Mouse (Mus musculus): ENCODE data around the gene Sgk1. TPM values are rescaled to one million over a fixed set of nuclear protein-coding genes. Genes with fewer than 3 reads are reported as not detected.

The Sgk1 gene
- total RNA-seq, 2 experiments from 2014 or later: 91.0 to 104 TPM

DNA sequence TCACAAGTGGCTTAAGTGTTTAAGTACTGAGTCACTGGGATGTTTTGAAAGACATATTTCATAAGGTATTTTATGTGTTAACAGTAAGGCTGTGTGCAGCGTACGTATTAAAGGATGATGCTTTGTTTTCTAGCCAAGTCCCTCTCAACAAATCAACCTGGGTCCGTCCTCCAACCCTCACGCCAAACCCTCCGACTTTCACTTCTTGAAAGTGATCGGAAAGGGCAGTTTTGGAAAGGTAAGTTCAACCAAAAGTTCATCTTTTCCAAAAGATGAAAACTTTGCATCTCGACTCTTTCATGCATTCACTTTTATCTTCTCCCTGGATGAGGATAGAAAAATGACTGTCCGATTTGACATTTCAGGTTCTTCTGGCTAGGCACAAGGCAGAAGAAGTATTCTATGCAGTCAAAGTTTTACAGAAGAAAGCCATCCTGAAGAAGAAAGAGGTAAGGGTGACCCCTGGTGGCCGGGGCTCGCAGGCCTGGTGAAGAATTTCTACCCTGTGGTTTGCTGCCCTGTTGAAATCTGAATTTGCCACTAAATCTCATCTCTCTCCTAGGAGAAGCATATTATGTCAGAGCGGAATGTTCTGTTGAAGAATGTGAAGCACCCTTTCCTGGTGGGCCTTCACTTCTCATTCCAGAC lies 113.8 kb downstream of the Sgk1 start:
- DNase-seq (ENCODE audit: low spot score in 2 of 2): peak; percentile 79 to 82

DNA sequence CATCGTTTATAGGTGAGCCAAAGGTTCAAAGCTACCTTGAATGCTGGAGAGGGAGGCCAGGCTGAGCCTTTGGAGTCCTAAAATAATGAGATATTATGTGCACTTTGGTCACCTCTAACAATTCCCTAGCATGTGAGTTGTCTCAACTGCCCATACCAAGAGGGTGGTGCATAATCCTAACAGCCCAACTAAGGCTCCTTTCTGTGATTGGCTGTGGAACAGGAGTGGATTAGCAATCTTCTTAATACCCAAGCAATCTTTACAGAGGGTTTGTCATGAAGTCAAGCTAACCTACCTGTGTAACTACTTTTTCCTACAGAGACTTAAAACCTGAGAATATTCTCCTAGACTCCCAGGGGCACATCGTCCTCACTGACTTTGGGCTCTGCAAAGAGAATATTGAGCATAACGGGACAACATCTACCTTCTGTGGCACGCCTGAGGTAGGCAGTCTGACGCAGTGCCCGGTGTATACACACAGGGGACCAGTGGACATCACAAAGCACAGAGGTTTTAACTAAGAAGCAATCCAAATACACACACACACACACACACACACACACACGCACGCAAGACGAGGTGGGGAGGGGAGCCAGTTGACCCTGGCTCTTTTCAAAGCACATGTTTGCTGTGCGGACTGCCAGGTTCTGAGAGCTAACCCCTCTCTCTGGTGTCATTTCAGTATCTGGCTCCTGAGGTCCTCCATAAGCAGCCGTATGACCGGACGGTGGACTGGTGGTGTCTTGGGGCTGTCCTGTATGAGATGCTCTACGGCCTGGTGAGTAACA lies 114.9 kb downstream of the Sgk1 start:
- DNase-seq (ENCODE audit: low spot score in 2 of 2): no peak

DNA sequence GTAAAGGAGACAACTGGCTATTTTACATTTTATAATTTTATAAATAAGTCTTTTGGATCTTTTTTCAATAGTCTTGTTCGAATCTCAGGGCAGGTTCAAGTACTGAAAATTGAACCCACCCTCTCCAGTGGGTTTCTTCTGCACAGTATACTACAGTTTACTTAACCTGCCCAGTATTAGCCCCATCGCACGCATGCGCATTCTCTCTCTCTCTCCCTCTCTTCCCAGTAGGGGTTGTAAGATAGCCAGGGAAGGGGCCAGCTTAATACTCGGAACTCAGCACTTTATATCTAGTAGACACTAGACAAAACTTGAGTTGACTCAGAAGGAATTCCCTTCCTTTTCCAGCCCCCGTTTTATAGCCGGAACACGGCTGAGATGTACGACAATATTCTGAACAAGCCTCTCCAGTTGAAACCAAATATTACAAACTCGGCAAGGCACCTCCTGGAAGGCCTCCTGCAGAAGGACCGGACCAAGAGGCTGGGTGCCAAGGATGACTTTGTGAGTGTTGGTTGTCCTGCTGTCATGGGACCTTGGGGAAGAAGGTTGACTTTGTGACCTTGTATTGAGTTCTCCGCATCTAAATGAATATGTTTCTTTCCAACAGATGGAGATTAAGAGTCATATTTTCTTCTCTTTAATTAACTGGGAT lies 115.7 kb downstream of the Sgk1 start:
- DNase-seq (ENCODE audit: low spot score in 2 of 2): no peak

DNA sequence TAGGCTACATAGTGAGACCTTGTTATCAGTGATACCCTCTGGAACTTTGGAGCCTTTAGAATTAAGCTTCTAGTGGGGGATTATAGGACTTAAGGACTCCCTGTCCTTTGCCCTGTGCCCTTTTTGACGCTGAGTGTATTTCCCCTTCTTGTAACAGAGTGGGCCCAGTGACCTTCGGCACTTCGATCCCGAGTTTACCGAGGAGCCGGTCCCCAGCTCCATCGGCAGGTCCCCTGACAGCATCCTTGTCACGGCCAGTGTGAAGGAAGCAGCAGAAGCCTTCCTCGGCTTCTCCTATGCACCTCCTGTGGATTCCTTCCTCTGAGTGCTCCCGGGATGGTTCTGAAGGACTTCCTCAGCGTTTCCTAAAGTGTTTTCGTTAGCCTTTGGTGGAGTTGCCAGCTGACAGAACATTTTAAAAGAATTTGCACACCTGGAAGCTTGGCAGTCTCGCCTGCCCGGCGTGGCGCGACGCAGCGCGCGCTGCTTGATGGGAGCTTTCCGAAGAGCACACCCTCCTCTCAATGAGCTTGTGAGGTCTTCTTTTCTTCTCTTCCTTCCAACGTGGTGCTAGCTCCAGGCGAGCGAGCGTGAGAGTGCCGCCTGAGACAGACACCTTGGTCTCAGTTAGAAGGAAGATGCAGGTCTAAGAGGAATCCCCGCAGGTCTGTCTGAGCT lies 116.7 kb downstream of the Sgk1 start:
- DNase-seq (ENCODE audit: low spot score in 2 of 2): no peak

DNA sequence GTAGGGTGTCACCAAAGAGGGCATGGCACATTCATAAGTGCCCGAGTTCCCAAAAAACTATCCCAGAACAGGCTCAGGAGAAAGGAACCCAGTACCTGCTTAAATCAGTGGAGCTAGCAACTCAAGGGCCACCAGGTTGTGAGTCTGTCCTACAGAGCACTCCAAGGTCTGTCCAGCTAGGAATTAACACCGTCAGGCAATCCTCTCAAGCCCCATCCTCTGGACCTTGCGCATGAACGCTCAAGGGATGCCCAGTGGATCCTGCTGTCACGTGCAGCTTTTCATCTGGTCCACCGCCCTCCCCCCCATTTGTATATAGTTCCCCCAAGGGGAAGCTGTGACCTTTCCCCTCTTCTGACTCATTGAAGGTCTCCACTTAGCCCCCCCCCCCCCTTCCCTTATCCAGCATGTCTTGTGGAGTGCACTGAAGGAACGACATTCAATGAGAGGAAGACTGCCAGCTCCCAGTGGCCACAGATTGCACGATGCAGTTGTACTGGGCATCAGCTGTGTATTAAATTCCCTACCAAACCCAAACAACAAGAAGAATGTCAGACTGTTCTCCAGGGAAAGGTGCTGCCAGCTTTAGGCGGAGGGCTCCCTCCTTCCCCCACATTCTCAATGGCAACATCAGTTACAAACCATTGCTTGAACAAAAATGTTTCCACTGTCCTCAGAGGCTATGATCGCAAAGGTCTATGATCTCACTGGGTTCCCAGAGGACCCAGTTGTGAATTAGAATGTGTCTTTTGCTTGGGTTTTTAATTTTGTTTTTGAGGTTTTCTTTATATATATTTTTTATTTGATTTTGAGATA lies 118.7 kb downstream of the Sgk1 start:
- DNase-seq (ENCODE audit: low spot score in 2 of 2): no peak

DNA sequence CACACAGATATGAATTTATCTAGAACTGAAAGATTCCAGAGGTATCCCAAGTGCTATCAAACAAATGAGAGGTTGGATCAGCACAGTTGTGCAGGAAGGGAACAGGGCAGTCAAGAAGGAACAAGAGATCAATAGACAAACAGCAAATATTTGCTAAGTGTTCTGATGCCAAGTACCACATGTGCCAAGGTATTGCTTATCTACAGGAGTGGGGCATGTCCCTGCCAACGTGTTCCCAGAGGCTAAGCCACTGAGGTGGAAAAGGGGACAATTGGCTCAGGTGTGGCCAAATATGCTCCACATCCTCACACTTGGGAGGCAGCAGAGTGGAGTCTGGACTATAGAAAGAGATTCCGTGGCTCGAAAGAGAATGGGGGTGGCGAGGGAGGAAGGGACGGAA lies 119.6 kb downstream of the Sgk1 start:
- DNase-seq (ENCODE audit: low spot score in 2 of 2): no peak

DNA sequence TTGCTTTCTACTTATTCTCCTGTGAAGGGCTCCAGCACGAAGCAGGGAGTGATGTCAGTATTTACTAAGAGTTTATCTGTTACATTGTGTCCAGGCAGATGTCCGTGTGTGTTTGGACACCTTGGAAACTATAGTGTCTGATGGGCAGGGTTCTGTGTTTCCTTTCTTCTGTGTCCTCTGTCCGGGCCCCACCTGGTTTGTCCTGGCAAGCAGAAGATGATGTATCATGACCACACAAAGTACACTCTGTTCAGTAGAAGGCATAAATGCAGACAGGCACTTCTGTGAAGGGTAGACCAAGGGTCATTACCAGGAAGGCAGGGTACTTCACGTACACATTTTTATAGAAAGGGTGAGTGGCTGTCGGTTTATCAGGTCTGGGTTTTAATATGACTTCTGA lies 122.8 kb downstream of the Sgk1 start:
- DNase-seq (ENCODE audit: low spot score in 2 of 2): no peak

DNA sequence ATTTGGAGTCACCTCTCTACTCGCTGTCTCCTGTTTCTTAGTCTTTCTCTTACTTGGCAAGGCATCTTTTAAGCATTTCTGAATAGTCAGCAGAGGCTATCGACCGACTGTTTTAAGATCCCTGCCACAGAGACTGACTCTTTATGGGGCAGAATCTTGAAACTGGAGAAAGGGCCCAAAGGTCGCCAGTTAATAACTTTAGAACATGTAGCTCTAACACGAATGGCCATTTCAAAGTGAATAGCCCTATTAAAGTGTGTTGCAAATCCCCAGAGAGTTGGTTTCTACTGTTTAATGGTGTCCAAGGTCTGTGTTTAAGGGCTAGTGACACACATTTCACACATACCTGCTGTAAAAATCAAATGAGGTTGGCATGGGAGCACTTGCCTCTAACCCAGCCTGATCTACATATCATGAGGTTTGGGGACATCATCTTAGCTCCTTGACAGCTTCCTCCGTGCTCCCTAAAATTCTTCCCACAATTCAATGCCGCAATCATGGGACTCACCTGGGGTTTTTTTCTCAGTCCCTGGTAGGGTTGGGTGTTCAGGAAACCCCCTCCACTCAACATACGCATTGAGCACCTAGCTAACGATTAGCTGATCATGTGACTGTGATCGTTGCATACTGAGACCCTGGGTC lies 125.3 kb downstream of the Sgk1 start:
- no peak for DNase-seq (ENCODE audit: low spot score in 2 of 2)

DNA sequence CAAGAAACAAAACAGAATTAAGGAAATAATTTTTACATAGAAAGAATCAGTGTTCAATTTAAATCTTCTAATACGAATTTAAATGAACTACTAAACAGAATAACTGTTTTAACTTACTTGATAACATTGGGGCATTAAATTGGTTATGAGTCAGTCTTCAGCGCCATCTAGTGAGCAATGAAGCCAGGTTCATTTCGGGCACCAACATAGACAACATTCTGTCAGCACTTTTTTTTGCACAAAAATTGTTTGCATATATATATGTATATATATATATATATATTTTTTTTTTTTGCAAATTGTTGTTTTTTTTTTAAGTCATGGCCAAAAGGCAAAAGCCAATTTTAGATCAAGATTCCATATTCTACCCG lies 125.8 kb downstream of the Sgk1 start:
- peak; percentile 33 to 80 for DNase-seq (ENCODE audit: low spot score in 2 of 2)

DNA sequence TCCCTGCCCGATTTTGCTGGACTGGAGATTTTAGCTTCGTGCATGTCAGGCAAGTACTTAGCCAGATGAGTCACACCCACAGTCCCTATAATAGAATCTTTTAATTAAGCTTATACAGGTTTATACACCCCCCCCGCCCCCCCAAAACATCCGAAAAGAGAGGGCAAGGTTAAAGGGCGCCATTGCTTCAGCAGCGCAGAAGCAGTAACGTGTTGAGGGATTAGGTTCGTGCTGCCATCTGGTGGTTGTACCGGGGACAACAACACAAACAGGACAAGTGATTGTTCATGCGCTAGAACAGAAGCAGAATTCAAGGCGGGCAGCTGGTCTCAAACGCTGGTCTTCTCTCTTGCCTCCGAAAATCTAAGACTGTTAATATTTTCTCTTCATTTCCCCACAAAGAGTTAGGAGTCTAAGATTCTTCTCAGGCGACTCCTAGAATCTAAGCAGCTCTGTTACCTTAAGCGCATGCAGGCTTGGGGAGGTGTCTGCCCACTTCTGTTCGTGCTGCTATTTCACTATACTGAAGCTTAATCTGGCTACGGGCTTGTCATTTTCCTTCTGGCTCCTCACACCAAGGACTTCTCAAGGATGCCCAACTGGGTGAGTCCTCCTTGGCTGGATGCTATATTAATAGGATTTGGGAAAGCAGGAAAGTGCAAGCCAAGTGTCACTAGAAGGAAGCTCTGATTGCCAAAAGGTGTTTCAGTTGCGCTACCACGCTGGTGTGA lies 128.3 kb downstream of the Sgk1 start:
- DNase-seq (ENCODE audit: low spot score in 2 of 2): peak; percentile 83 to 89

DNA sequence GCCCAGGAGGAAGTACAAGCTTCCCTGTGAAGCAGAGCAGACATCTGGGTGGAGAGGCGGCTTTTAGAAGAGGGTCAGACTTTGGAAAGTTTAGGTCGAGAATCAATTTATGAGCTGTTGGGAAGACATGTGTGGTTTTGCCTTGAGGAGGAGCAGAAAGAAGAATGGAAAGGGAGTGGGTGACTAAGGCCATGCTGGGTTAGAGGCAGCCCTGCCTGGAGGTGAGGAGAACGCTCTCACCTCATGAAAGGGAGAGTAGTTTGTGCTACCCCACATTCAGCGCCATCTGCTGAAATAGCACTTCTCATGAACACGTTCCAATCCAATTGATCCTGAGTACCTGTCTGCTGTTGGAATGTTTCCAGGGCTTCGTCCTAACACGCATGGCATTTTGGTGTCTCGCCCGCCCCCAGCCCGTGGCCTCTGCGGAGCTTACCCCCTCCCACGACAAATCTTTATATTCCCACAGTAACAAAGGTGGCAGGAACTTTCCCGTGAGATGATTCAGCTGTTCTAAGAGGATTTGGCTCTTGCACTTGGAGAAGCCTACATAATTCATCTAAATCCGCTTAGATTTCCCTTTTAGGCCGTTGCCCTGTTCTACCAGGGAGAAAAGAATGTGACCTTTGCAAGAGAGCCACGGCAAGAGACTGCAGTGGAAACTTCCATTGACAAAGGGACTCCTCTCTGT lies 135.6 kb downstream of the Sgk1 start:
- no peak for DNase-seq (ENCODE audit: low spot score in 2 of 2)

DNA sequence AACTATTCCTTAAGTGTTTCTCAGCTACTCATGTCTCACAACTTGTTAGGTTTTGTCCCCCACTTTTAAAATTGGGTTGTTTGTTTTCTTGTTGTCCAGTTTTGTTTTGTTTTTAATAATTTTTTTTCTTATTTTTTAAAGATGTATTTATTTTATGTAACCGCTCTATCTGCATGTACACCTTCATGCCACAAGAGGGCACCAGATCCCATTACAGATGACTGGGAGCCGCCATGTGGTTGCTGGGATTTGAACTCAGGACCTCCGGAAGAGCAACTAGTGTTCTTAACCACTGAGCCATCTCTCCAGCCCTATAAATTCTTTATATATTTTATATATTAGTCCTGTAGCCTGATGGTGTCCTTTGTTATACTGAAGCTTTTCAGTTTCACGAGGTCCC lies 136.6 kb downstream of the Sgk1 start:
- no peak for DNase-seq (ENCODE audit: low spot score in 2 of 2)

DNA sequence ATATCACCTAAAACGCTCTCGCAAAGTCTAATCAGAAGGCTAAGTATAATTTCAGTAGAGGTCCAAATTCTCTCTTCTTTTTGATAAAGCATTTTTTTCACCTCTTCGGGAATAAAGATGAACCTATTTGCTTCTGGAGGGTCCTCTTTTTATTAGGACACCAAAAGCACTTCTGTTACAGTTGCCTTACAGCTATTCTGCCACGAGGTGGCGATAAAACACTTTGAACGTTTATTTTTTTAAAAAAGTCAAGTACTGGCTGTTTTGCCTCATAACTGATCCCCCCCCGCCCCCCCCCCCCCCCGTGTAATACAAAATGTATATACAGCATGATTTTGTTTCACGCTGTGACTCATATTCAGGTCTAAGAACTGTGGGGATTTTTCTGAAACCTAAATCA lies 152.3 kb downstream of the Sgk1 start:
- DNase-seq (ENCODE audit: low spot score in 2 of 2): peak; percentile 39 to 46

DNA sequence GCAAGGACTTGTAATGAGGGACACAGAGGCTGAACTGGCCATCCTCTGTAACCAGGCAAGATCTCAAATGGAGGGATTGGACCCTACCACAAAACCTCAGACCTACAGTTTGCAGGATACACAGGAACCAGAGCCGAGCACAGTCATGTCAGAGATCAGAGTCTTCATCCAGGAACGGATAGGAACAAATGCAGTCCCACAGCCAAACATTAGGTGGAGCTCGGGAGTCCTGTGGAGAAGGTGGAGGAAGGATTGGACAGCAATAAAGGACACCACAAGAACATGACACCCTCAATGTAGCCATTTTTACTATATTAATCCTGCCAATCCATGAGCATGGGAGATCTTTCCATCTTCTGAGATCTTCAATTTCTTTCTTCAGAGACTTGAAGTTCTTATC lies 154.3 kb downstream of the Sgk1 start:
- peak; percentile 17 to 33 for DNase-seq (ENCODE audit: low spot score in 2 of 2)

Other genes with a start within 250 kb of the Sgk1 start
- gene 4930444G20Rik, start 185.9 kb downstream of the Sgk1 start, total RNA-seq (2021): not detected

Measured in layer of hippocampus, postnatal 14 days (tissue).